Mouse (Mus musculus): Measurements from ENCODE around the gene Ly75.

The Ly75 gene

GRCm38 (mm10) chr2:60303796-60304195 is 79.3 kb downstream of the Ly75 start:
- DNase-seq = no peak

DNA sequence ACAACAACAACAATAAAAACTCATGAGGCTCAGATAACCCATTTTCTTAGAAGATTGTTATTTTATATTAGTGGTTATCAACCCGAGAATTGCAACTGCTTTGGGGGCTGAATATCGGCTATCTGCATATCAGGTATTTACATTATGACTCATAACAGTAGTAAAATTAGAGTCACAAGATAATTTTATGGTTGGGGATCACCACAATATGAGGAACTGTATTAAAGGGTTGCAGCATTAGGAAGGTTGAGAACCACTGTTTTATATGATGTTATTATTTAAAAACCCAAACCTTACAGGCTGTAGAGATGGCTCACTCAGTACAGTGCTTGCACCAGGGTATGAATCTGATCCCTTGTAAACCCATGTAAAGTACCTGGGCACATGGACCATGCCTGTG is 83.8 kb downstream of the Ly75 start:
- DNase-seq = no peak

- DNase-seq = no peak
These were observed 84.8 kb downstream of the Ly75 start for GRCm38 (mm10) chr2:60298266-60298665.

GRCm38 (mm10) chr2:60291381-60291780 is 91.7 kb downstream of the Ly75 start:
- DNase-seq = no peak

- no peak for DNase-seq
These were observed 93.7 kb downstream of the Ly75 start for GRCm38 (mm10) chr2:60289451-60289850.

DNA sequence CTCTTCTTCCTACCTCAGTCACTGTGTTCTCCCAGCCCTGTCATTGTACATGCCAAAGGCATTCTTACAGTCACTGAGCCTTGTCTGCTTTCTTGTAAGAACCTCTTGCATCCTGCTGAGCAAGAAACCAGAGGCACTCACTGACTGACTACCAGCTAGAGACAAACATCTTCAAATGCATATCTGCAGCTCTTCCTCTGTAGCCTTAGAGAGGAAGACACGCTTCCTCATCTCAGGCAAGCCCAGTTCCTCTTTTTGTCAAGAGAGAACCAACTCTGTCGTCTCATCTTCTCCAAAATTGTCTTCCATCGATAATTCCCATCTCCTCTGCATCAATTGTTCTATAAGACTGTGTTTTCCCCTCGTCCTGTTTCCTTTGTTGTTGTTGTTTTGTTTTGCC is 94.5 kb downstream of the Ly75 start:
- no peak for DNase-seq

- no peak for DNase-seq
These were observed 97.9 kb downstream of the Ly75 start for GRCm38 (mm10) chr2:60285107-60285617.

- no peak for DNase-seq
These were observed 98.7 kb downstream of the Ly75 start, which contains the start of gene Cd302 for GRCm38 (mm10) chr2:60284467-60284821. TSS of gene Cd302 (minus strand) at chr2:60284488.

DNA sequence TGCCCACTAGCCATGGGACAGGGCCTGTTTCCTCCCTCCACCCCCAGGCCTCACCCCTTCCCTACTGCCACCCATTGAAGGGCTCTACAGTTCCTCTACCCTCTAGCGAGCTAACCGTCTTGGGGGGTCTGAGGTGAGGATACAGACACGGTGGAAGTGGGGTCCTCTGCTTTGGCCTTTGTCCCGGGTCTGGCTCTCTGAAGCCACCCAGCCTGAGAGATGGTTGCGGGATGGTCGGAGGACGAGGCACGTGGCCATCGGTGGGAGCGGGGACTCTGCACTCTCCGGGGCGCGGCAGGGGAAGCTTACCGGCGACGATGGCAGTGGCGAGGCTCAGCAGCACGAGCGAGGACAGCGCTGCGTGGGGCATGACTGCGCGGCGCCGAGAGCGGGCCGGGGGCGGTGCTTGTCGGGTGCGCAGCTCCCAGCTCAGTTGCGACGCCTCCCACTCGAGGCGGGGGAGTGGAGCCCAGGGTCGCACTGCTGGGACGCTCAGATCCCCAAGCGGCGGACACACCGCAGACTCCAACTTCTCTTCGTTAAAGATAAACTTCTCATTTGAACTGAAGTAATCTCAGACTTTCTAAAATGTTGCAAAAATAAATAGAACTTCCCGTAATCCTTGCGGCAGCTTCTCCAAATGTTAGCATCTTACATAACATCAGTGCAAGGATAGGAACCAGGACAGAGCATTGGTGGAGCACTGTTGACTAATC is 99.2 kb downstream of the Ly75 start:
- peak; percentile 76 for DNase-seq

GRCm38 (mm10) chr2:60283208-60283750 is 99.8 kb downstream of the Ly75 start:
- DNase-seq = no peak

DNA sequence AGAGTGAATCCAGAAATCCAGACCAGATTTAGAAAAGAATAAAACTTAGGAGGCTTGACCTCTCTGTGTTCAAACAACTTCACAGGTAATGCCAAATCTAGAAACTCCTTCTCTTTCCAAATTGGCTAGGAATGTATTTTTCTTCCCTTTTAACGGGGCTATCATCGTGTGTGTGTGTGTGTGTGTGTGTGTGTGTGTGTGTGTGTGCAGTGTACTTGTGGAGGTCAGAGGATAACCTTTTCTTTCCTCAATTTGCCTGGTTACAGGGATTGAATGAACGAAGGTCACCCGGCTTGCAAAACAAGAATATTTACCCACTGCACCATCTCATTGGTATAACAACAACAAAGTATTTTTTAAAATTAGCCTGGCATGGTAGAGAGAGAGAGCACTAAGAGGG is 100.5 kb downstream of the Ly75 start:
- no peak for DNase-seq

DNA sequence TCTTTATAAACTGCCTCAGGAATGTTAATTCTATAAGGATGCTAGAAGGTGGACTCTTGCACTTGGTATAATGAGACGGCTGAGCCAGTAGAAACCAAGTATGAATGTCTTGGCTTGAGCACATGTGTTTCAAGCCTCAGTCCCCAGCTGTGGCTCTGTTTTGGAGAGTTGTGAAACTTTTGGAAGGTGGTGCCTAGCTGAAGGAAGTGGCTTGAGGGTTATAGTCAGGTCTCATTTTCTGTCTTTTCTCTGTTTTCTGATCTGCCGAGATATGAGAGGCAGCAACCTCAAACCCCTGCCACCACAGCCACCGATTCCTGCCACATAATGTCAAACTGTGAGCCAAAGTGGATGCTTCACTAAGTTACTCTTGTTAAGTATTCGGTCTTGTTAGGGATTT is 104.5 kb downstream of the Ly75 start:
- no peak for DNase-seq

- DNase-seq = peak; percentile 56
These were observed 113.1 kb downstream of the Ly75 start for GRCm38 (mm10) chr2:60269856-60270479.

DNA sequence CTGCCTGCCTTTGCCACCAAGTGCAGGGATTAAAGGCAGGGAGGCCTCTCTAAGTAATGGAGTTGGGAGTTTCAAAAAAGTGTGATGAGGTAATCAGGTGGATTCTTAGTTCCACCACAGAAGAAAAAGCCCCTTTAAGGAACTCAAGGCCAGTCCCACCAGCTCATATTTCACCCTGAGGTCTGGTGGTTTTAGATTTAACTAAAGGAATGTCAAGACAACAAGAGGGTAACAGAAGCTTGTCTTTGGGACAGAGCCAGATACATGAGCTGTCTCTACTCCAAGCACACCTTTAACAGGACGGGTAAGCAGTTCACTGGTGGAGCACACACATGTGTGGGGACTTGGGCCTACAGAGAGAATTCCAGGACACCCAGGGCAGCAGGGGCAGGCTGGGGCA is 115.5 kb downstream of the Ly75 start:
- no peak for DNase-seq

DNA sequence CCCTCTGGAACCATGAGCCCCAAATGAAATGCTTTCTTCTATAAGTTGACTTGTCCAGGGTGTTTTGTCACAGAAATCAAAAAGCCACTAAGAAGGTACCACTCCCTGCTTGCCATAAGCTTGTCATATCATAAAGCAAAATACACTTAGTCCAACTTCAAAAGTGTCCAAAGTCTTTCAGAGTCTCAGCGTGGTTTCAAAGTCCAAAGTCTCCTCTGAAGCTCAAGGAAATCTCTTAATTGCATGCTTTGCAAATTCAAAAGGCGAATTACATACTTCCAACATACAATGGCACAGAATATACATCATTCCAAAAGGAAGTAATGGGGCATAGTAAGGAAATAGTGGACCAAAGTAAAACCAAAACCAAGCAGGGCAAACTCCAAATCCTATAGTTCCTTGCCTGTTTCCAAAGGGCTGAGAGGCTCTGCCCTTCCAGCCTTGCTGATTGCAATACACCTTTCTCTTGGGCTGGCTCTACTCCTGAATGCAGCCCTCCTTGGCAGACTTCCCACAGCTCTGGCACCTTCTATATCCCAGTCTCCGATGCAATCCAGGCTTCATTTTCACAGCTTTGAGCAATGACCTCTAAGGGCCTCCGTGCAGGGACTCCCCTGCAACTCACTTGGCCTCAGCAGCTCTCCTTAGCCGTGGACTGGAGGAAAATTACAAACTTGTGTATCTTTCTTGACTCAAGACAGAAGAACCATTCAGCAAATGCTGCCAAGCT is 122.3 kb downstream of the Ly75 start:
- DNase-seq = no peak

- no peak for DNase-seq
These were observed 123.9 kb downstream of the Ly75 start for GRCm38 (mm10) chr2:60259186-60259585.

DNA sequence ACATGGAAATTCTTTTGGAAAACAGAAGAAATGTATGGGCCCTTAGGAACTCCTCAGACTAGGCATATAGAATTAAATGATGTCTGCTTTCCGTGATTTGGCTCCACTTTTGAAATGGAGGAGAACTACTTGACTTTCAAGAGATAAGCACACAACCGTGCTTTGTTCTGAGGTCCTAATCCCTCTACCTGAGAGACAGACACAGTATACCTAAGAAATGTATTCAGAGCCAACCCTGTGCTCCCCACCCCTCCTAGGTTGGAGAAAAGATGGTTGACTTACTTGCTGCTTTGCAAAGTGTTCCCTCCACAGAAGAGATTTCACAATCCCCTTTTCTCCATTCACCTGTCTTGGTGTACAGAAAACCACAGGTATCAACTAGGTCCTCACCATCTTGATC is 126.4 kb downstream of the Ly75 start:
- DNase-seq = no peak

- DNase-seq = no peak
These were observed 129.6 kb downstream of the Ly75 start for GRCm38 (mm10) chr2:60253506-60253905.

DNA sequence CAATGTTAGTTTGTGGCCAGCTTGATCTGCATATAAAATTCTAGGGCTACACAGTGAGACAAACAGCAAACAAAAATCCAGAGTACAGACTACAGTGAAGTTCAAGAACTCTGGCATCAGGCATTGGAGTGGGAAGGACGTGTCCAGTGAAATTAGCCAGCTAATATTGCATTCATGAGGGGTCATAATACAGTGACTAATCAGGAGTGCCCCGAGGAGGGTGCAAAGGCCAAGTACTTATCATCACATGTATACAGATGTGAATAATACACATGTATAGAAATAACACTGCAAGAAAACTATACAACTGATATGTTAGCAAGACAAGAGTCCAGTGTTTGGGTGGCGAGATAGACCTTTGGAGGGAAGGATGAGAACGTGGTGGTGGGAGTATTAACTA is 130.3 kb downstream of the Ly75 start:
- no peak for DNase-seq
